Mouse (Mus musculus): Measurements from ENCODE around the gene Evi5. TPM values are rescaled to one million over a fixed set of nuclear protein-coding genes. Genes with fewer than 3 reads are reported as not detected.

Evi5 gene
- polyA plus RNA-seq (2017; shearing (Covaris generic)), result 0.96 TPM

GRCm38 (mm10) chr5:107874561-107875260, at the start of gene Evi5:
Gene Evi5, minus strand, starts transcription at chr5:107875107.

DNA sequence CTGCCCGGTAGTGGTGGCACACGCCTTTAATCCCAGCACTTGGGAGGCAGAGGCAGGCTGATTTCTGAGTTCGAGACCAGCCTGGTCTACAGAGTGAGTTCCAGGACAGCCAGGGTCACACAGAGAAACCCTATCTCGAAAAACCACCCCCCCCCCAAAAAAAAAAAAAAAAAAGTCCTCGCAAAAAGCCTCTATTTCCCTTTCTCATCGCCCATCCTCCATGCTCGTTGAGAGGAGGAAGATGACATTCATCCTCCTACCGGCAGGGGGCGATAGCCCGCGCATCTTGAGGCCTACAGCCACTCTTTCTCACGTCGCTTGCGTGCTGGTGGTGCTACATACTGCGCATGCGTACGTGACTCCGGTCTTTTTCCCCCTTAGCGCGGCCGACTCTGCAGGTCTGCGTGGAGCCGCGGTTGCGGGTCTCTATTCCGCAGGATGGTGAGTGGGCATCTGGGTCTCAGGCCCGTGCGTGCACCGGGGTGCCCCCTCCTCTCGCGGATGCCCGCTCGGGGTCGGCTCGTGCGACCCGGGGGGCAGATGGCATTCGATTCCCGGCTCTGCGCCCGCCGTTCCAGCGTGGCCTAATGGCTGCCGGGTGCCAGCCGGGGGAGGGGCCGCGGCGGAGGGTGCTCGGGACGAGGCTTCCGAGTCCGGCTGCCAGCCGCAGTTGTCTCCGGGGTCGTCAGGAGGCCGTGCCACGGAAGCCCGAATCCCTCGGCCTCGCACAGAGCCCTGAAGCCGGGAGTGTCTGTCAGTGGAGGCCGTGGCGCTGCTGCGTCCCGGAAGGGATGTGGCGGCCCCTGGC, 25.5 kb upstream of the Evi5 start, which contains the start of gene Rpl5:
Gene Rpl5, plus strand, starts transcription at position 297 of the 808 bp plus-strand sequence.

DNA sequence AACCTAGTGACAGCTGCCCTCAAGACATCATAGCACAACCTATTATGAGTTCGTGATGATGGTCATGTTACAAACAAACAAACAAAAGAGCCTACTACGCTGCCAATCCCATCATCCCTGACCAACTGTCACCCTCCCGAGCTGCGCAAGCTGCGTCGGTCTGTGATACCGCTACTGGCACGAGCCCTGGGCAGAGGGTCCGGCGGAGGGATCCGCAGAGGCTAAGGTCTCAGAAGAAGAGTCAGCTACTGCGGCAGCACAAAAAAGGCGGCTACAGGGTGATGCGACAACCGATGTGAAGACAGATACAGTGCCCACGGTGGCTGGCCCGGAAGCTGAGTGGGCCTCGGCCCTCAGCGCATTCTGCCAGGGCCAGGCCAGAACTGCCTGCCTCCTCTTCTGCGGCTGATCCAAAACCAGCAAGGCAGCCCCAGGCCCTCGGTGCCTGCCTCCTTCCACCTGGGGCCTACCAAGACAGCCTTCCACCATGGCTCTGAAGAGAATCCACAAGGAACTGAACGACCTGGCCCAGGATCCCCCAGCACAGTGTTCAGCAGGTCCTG, 44.8 kb downstream of the Evi5 start, which contains the start of gene Ube2d2b:
Gene Ube2d2b, plus strand, starts transcription at position 102 of the 563 bp plus-strand sequence.

GRCm38 (mm10) chr5:107725435-107726261, 149.3 kb downstream of the Evi5 start, which contains the start of gene Gfi1:
Gene Gfi1, minus strand, starts transcription at chr5:107726036.

Other genes with a start within 250 kb of the Evi5 start
- gene Gfi1, start 149.1 kb downstream of the Evi5 start, polyA plus RNA-seq (2017; shearing (Covaris generic)), result 30.0 TPM
- not detected for gene Ube2d2b, start 45.0 kb downstream of the Evi5 start, polyA plus RNA-seq (2017; shearing (Covaris generic))
- gene Rpl5, start 25.4 kb upstream of the Evi5 start, polyA plus RNA-seq (2017; shearing (Covaris generic)), result 43.5 TPM
- gene Fam69a, start 112.0 kb upstream of the Evi5 start, polyA plus RNA-seq (2017; shearing (Covaris generic)), result 77.7 TPM
- gene Mtf2, start 190.6 kb upstream of the Evi5 start, polyA plus RNA-seq (2017; shearing (Covaris generic)), result 93.1 TPM

All from naive thymus-derived CD4-positive, alpha-beta T cell, adult 5 months (primary cell).